Mouse (Mus musculus): ENCODE measurements around the gene Yipf3. TPM values are rescaled to one million over a fixed set of nuclear protein-coding genes. Genes with fewer than 3 reads are reported as not detected.
A peak's percentile ranks its signal among the peaks of the same experiment; 100 is the strongest.

The Yipf3 gene
- total RNA-seq (2021) = 10 to 100 TPM; 72.4 to 77.7 TPM
- long read RNA-seq, experiment 1, transcript Yipf3-201 (9 exons, 2,035 nt) = major isoform, 89 of 108 reads
- long read RNA-seq, experiment 1, partial matches to known transcripts = 10 of 108 reads
- long read RNA-seq, experiment 1, other reads (novel, unspliced or antisense) = 6 of 108 reads
- long read RNA-seq, experiment 2, transcript Yipf3-201 (9 exons, 2,035 nt) = major isoform, 68 of 77 reads
- long read RNA-seq, experiment 2, partial matches to known transcripts = 7 of 77 reads
- long read RNA-seq, experiment 2, other reads (novel, unspliced or antisense) = 1 of 77 reads

DNA sequence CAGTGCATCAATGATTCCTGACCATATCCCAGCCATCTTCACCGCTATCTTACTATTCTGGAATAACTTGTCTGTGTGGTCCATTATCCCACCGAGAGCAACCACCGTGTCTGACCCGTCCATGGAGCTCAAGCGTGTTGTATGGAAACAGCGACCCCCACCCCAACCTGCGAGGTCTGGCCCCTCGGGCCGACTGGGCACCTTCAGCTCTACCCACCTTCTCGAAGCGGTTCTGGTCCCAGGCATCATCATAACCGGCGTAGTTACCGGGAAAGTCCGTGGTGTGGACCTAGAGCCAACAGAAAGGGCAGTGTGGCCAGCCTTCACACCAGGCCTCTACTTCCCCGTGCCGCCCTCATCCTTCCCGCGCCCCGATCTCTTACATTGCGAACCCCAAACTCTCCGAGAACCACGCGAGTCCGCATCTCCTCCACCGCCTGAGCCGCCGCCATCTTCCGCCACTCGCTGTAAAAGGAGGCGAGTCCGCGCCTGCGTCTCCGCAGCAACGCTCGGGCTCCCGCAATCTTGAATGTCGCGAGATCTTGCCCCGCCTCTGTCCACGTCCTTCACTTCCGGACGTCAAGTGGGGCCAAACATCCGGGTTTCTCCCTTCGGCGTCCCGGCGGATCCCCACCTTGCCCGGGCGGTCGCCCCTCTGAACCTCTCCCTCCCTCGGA, at the start of gene Yipf3, which contains the start of gene Polr1c:
Yipf3 (plus strand) TSS at position 569 of the 677 bp plus-strand sequence.
Polr1c (minus strand) TSS at position 543 of the 677 bp plus-strand sequence.
- DNase-seq = peak; percentile 93 to 97
- intact Hi-C loops (cut with DNase I) = loop anchor here (5.0 kb wide), 1 partner anchor 135 kb away; the partner anchor contains the start of gene Zfp318

DNA sequence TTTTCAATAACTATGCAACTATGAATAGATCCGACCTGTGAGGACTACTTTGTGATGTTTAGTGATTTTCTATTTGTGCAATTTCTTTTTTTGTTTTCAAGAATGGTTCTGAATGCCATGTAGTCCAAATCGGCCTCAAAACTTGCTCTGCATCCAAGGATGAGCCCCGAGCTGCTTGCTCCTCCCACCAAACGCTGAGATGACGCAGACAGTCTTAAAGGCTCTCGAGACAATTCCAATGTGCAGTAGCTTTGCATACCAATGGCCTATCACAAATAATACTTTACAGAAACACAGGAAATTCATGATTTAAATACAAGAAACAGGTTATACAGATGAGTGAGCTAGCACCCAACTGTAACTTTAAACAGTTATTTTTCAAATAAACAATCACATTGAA, 46.7 kb upstream of the Yipf3 start:
- DNase-seq = no peak
- intact Hi-C loops (cut with DNase I) = no loop called here

DNA sequence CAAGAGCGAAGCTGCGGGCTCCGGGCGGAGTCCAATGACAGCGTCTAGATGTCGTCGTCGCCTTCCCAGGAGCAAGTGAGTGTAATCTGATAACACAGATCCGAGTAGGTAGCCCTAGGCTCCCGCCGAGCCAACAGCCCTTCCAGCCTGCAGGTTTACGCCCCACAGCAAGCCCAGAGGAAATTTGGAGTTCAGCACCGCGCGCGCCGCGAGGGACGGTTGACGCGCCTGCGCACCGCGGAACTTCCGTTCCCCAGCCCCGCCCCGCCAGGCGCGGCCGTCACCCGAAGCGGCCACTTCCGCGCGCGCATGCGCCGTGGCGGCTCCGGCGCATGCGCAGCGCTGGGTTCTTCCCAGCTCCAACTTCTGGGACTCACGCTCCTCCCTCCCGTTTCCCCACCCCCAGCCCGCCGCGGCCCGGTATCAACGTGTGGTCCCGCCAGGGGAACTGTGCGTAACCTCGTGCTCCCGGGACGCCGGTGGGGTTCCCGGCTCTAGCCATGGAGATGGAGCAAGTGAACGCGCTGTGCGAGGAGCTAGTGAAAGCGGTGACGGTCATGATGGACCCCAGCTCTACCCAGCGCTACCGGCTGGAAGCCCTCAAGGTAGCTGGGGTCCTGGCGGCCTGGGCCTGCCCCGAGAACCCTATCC, 45.3 kb upstream of the Yipf3 start, which contains the start of the genes Polh and Xpo5:
Polh (minus strand) TSS at position 225 of the 651 bp plus-strand sequence.
Xpo5 (plus strand) TSS at position 362 of the 651 bp plus-strand sequence.
- intact Hi-C loops (cut with DNase I) = no loop called here
- DNase-seq = peak; percentile 96

DNA sequence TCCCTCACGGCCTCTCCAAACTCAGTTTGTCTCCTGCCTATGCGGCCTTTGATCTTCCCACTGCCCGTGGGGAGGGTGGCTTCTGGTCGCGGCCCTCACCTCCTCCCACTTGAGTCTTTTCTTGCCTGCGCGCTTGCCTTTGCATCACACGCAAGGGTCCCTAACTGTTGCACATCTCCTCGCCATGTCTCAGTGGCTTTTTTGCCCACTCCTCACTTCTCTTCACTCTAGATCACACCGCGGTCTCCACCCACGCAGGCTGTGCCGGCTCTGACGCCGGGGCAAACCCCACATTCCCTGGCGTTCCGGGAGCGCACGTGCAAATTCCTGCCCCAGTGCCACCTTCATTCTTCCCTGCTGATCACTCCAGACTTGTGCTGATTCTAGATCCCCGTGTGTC, 44.8 kb upstream of the Yipf3 start:
- intact Hi-C loops (cut with DNase I) = no loop called here
- peak in 1 of 2 experiments; percentile 51 for DNase-seq

DNA sequence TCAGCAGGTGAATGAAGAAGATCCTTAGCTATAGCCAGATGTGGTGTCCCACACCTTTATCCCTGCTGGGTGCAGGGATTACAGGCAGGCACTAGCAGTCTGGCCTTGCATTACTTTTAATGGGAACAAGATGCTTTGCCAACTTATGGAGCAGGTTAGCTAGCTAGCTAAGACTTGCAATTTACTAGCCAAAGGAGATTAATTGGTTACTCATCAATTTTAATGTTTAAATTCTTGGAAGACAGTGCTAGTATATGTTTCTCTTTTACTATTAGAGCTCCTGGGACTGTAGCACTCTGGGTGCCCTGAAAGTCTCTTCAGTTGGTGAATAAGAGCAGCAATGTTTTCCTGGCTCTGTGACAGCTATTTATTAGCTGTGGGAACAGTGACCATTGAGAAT, 41.2 kb upstream of the Yipf3 start:
- intact Hi-C loops (cut with DNase I) = no loop called here

DNA sequence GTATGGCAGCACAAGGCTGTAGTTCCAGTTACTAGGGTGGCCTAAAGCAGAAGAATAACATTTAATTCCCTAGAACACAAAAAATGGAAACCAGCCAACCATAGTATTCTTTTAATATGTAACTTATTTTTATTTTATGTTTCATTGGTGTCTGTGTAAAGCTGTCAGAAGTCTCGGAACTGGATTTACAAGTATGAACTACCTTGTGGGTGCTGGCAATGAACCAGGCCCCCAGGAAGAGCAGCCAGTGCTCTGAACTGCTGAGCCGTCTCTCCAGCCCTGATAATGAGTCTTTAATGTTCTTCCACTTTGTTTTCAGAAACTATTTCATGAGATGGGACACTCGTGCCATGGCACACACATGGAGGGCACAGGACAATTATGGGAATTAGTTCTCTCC, 37.3 kb upstream of the Yipf3 start:
- intact Hi-C loops (cut with DNase I) = no loop called here
- no peak for DNase-seq

More for the DNA sequence above, 41.2 kb upstream of the Yipf3 start:
- no peak for DNase-seq

DNA sequence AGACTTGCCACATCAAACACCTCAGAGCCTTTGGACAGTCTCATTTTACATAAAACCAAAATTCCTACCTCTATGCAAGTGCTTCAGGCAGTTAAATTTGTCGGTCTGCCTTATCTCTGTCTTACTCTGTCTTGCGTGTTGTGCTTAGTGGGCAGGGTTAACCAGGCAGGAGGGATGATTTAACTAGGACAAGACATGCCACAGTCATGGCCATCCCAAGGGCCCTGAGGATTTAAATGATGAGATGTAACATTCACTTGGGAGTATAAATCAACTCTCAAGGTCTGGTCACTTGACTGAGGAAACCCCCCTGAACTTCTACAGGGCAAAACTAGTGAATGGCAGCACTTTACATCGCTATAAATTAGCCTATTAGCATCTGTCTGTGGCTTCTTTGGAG, 26.3 kb upstream of the Yipf3 start:
- no peak for DNase-seq
- intact Hi-C loops (cut with DNase I) = no loop called here

DNA sequence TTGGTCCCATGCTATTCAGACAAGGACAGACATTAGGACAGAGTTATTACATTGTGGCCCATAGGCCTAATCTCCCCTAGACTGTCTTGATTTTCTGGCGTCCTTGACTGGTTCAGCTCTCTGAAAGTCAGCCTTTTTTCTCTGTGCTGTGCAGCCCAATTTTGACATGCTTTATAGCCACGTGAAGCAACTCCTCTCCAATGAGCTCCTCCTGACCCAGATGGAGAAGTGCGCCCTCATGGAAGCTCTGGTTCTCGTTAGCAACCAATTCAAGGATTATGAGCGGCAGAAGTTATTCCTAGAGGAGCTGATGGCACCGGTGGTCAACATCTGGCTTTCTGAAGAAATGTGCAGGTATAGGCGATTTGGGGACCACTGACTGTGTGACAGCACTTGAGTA, 20.3 kb upstream of the Yipf3 start:
- intact Hi-C loops (cut with DNase I) = no loop called here
- no peak for DNase-seq

DNA sequence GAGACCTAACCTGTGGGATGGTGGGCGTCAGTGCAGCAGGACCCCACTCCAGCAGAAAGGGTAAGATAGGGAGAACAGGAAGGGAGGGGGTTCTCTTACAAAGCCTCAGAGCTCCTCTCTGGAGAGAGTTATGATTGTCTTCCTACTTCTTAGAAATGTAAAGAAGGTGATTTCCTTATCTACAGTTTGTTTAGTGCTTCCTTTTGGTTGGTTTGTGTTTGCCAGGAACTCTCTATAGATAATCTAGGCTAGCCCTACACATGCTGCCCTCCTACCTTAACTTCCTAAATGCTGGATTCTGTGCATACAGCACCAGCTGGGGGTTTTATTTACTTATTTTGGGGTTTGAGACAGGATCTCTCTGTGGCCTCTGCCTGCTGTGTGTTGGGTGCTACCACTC, 11.8 kb upstream of the Yipf3 start:
- intact Hi-C loops (cut with DNase I) = no loop called here
- DNase-seq = no peak

DNA sequence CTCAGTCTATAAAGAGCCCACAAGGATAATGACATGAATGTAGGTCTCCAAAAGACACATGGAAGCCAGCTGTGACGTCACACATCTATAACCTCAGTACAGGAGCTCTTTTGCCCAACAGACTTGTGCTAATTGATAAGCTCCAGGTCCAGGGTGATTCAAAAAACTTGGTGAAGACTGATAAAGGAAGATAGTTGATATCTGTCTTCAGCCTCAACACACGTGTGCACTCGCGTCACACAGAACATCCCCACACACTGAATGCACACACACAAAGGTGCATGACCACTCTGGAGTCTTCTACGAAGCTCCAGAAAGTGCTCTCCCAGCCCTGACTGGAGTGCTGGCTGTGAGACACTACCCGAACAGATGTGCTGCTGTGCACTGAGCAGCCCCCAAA, 10.8 kb upstream of the Yipf3 start:
- no peak for DNase-seq
- intact Hi-C loops (cut with DNase I) = no loop called here

DNA sequence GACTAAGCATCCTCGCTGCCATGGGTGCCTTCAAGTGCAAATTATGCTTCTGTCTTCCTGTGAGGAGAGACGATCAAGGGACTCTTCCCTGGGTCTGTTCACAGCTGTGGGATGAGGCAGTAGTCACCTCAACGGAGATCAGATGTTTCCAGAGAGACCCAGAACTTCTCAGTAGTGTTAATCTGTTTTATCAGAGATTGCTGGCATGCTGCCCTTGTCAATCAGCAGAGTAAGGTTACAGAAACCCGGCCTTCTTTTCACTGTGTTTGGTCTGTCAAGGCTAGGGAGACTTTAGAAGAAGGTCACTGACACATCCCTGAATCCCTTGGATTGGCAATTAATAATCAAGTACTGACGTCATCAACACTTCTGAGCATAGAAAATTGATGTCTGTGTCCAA, 10.4 kb upstream of the Yipf3 start:
- intact Hi-C loops (cut with DNase I) = no loop called here

DNA sequence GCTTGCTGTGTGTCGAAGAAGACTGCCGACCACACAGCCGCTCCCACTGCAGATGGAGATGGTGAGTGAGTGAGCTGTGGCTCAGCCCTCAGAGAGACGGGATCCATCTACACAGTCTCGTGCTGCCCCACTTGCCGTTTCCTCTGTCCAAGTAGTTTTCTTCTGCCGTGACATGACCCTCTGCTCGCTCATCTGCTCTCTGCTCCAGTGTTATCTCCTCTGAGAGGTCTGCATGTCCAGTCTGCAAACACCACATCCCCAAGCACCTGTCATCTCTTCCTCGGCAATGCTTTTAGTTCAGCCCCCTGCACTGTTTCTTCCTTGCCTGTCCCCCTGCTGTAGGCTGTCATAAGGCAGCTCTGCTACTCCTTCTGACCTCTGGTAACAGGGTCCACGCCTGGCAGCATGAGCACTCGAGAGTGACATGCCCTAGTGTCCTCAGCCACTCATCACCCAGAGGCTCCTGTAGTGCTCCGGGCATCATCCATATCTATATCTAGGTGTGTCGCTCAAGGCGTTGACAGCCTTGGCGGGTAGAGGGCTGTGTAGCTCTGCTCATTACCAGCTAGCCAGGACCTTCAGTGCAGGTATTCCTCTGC, 8.3 kb upstream of the Yipf3 start:
- intact Hi-C loops (cut with DNase I) = no loop called here
- no peak for DNase-seq

More for the DNA sequence above, 10.4 kb upstream of the Yipf3 start:
- DNase-seq = no peak

DNA sequence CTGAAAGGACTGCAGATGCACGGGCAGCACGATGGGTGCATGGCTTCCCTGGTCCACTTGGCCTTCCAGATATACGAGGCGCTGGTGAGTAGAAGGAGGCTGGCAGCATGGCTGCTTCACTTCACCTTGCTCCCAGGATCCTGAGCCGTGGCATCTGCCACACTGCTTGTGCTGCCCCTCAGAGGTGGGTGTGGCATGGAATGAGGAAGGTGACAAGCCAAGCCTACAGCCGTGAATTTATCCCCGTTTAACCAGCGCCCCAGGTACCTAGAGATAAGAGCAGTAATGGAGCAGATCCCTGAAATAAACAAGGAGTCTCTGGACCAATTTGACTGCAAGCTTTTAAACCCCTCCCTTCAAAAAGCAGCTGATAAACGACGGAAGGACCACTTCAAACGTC, 6.4 kb upstream of the Yipf3 start:
- no peak for DNase-seq
- intact Hi-C loops (cut with DNase I) = no loop called here

DNA sequence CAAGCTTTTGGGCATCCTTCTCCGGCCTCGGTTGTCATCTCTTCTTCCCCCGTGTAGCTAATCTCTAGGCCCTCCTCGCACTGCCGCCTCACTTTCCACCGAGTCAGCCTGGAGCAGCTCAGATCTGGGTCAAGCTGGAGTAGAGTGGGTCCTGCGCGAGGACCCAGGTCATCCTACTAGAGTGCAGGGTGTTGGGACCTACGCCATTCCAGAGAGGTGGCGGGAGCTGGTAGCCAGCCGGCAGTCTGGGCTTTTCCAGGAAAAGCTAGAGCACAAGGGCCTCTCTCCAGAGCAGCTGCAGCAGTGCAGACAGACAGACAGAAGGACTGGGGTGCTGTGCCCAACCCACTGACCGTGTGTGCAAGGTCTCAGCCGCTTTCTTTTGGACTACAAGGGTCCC, 5.6 kb upstream of the Yipf3 start:
- no peak for DNase-seq
- intact Hi-C loops (cut with DNase I) = no loop called here

DNA sequence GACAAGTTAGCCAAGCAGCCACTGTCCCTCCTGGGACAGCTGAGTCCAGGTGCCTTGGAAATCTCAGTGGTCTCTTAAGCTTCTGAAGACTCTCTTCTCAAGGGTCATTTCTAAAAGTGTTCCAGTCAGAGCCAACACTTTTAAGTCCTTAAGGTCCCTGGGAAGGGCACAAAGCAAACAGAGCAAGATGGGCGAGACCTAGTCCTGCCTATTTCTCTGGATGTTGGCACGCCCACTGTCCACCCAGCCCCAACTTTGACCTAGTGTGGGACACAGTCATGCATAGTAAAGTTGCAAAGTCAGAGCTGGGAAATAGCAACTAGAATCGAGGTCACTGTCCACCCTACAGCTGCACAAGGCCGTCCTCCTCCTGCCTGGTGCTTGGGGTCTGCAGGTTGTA, 4.9 kb upstream of the Yipf3 start:
- intact Hi-C loops (cut with DNase I) = no loop called here
- no peak for DNase-seq

DNA sequence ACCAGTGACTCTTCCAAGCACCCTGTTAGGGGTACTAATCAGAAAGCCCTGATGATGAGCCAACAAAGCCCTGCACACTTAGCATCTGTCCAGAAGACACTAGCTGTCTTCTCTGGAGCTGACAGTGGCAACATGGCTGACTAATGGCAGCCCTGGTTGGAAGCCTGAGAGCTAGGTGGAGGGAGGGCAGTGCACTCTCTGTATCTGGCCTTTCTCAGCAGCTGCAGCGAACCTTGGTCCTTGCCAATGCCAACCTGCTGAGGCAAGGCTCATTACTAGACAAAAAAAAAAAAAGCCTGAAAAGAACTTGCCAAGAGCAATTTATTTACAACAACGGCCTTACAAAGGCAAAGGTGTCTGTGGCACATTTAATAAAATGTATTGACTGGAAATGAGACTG, 4.3 kb upstream of the Yipf3 start:
- no peak for DNase-seq
- intact Hi-C loops (cut with DNase I) = no loop called here

DNA sequence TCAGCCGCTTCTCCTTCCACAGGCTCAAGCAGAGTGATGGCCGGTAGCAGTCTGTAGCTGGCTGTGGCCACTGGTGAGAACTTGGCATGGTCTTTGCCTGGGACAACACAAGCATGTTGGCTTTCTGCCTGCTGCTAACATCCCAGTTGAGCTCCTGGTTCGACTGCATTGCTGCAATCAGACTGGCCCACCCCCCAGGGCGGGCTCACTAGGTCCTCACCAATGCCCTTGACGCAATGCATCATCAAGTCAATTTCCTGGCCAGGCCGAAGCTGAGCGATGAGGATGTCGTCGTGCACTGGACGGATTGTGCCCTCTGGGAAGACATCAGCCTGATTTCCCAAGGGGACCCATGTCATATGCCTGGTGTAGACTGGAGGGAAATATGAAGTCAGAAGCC, 3.3 kb upstream of the Yipf3 start:
- intact Hi-C loops (cut with DNase I) = no loop called here
- DNase-seq = no peak

DNA sequence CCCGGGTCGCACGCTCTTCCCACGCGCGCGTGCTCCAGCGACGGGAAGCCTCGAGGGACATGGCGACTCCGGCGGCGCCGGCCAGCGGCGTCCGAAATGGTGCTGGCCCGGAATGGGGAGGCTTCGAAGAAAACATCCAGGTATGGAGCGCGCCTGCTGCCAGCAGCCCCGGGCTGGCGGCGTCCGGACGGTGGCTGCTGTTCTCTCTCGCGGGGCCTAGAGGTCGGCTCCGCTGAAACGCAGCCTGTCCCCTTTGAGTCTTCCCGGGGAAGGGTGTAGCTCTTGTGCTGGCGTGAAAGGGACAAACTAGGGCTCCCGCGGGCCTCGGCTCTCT, 276 bp downstream of the Yipf3 start:
- DNase-seq = no peak
- intact Hi-C loops (cut with DNase I) = loop anchor here (5.0 kb wide), 1 partner anchor 134 kb away; the partner anchor contains the start of gene Zfp318

DNA sequence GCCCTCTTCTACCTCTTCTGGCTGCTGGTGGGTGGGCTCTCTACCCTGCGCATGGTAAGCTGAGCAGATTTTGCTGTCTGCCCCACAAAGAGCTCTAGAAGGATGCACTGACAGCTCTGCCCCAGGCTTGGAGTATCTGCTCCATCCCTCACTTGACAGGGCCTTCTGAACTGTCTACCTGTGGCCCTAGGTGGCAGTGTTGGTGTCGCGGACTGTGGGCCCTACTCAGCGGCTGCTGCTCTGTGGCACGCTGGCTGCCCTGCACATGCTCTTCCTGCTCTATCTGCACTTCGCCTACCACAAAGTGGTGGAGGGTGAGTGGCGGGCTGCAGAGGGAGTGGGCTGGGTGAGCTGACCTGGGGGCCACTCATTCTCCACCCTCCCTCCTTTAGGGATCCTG, 3.3 kb downstream of the Yipf3 start:
- no peak for DNase-seq
- intact Hi-C loops (cut with DNase I) = no loop called here

DNA sequence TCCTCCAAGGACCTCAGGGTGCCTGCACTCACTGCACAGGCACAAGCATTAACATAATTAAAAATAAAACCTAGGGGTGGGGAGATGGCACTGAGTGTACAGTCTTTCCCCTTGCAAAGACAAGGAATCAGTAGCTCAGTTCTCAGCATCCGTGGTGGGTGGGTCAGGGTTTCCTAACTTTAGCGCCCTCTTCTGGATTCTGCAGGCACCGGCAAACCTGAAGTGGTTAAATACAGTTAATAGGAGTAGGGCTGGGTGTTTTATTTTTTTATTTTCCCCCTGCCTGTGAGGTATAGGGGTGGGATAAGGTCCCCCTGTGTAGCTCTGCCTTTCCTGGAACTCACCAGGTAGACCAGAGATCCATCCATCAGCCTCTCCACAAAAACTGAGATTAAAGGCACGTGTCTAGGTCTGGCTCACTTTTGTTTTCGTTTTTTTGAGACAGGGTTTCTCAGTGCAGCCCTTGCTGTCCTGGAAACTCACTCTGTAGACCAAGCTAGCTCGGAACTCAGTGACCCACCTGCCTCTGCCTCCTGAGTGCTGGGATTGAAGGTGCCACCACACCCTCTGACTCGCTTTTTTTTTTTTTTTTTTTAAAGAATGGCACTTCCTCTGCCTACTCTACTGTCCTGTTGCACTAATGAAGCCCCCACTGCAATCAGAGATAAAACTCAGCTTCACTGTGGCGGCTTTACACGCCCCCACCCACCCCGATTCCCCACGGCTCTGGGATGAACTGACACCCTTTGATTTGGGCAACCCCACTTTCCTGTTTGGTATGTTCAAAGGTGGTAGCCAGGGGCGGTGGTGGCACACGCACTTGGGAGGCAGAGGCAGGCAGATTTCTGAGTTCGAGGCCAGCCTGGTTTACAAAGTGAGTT, 4.9 kb downstream of the Yipf3 start:
- peak in 1 of 2 experiments; percentile 45 for DNase-seq
- intact Hi-C loops (cut with DNase I) = no loop called here
